Mouse (Mus musculus): ENCODE data around the gene Lrig1.

DNA sequence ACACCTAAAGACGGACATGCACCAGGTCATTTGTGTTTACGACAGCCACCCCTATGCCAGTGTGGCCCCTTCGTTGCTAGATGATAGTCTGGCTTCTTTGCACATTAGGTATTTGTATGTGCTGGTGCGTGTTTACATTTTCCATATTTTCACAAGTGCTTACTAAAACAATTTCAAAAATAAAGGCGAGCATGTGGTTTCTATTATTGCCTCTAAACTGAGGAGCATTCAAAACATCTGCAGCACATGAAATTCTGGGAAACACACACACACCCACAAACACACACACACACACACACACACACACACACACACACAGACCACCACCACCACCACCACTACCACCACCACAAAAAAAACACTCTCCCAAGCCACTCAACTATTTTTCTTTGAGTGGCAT, 7.3 kb upstream of the Lrig1 start:
- TF ChIP-seq POLR2A (IDR thresholded peaks at IDR 0.05; ENCODE audit: low read depth, low read length): no peak
- TF ChIP-seq CTCF (IDR thresholded peaks at IDR 0.05; ENCODE audit: extremely low read depth, insufficient read depth, insufficient read length, insufficient replicate concordance): no peak

Data from spleen, adult 2 months (tissue).